Mouse (Mus musculus): ENCODE measurements around the gene Ankrd24. TPM values are rescaled to one million over a fixed set of nuclear protein-coding genes. Genes with fewer than 3 reads are reported as not detected.
A peak's percentile ranks its signal among the peaks of the same experiment; 100 is the strongest.

Gene Ankrd24
- polyA plus RNA-seq, 1 experiment from 2014 or later = 5.9 TPM

DNA sequence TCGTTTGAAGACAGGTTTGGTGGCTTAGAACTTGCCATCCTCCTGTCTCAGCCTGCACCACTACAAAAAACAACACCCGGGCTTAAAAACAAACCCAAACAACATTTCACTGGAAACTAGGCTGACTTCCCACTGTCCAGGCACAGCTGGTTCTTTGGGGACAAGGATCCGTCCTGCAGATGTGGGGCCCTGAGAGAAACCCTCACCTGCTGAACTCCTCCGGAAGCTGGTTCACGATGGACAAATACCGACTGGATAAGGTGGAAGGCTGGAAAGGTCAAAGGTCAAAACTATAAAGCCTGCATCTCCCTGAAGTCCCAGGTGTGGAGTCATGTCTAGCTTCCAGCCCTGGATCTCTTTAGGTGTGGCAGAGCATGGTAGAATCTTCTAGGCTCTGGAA lies 29.5 kb upstream of the Ankrd24 start:
- no peaks in the 10 kb centered on the region for H3K9me3 ChIP-seq (replicated peaks)
- WGBS = 67% methylated on average over 6 of the region's 6 CpGs
- no peaks in the 10 kb centered on the region for H3K36me3 ChIP-seq
- H3K27me3 ChIP-seq (ENCODE audit: low read depth, poor library complexity, severe bottlenecking) = peaks cover 80% of the 10 kb centered on the region
- peaks cover 72% of the 10 kb centered on the region for H3K4me1 ChIP-seq
- H3K4me3 ChIP-seq = no peak overlapping the region
- no peak for DNase-seq (ENCODE audit: low spot score)
- no peak overlapping the region for H3K27ac ChIP-seq (replicated peaks)

DNA sequence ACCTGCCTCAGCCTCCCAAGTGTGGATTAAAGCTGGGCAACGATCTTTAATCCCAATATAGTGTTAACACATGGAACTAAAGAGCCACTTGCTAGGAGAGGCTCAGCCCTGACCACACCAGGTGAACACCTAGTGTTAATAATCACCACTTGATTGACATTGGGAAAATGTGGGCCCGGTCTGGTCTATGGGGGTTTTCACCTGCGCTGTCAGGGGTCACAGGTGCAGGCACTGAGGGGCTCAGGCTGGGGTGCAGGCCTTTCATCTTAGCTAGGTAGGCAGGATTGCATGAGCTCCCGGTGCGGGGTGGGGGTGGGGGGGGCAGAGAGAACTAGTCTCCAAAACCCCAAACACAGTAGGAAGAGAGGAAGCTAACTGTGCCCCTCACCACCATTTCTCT lies 28.7 kb upstream of the Ankrd24 start:
- 80% methylated on average over 5 of the region's 5 CpGs for WGBS
- DNase-seq (ENCODE audit: low spot score) = no peak
- no peak overlapping the region for H3K27ac ChIP-seq (replicated peaks)
- no peak overlapping the region for H3K4me3 ChIP-seq
- peaks cover 78% of the 10 kb centered on the region for H3K27me3 ChIP-seq (ENCODE audit: low read depth, poor library complexity, severe bottlenecking)
- H3K9me3 ChIP-seq (replicated peaks) = no peaks in the 10 kb centered on the region
- H3K36me3 ChIP-seq = no peaks in the 10 kb centered on the region
- H3K4me1 ChIP-seq = peaks cover 72% of the 10 kb centered on the region

DNA sequence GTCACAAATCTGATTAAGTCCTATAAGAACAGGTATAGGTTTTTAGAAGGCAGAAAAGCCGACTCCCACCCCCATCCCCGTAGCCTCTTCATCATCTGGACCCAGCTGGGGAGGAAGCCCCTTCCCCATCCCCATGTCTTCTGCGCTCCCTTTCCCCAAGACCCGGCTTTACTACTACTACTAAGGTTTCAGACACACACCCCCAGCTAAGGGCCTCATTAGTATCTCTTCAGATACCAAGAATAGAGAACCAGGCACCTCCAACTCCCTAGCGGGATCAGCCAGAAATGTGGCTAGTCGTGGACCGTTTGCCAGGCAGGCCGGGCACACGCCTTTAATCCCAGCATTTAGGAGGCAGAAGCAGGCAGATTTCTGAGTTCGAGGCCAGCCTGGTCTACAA lies 28.2 kb upstream of the Ankrd24 start:
- Histone ChIP-seq H3K4me1 (peaks cover 74% of the 10 kb centered on the region), H3K9me3 (replicated peaks) (no peaks in the 10 kb centered on the region), H3K36me3 (no peaks in the 10 kb centered on the region), H3K4me3 (no peak overlapping the region), H3K27ac (replicated peaks) (no peak overlapping the region), H3K27me3 (ENCODE audit: low read depth, poor library complexity, severe bottlenecking) (peaks cover 74% of the 10 kb centered on the region)
- no peak for DNase-seq (ENCODE audit: low spot score)
- WGBS = 59% methylated on average over 10 of the region's 10 CpGs

DNA sequence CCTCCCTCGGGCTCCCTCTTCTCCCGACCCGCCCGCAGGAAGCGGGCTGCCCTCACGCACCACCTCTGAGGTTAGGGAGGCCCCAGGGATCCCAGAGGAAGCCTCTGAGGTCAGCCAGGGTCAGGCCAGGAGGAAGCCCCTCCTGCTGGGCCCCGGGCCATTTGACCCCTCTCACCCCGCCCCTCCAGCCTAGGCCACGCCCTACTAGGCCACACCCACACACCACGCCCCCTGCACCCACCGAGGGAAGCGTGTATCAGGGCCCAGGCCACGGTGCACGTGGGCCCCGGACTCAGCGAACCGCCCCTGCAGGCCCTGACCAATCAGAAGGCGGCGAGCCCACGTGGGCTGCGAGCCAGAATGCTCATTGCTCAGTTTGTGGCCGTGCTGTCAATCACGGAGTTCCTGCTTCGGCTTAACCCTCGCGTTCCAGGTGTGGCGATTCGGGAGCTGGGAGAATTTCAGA lies 27.6 kb upstream of the Ankrd24 start, which contains the start of gene Tle6:
Gene Tle6, minus strand, starts transcription at position 336 of the 466 bp plus-strand sequence.
- under 1% methylated on average over 28 of the region's 28 CpGs for whole genome bisulfite sequencing
- no peaks in the 10 kb centered on the region for H3K9me3 ChIP-seq (replicated peaks)
- DNase-seq (ENCODE audit: low spot score) = peak; percentile 99
- peaks cover 74% of the 10 kb centered on the region for H3K4me1 ChIP-seq
- peaks cover 67% of the 10 kb centered on the region for H3K27me3 ChIP-seq (ENCODE audit: low read depth, poor library complexity, severe bottlenecking)
- peak within 1 kb of the TSS; percentile 40 for H3K4me3 ChIP-seq
- H3K27ac ChIP-seq (replicated peaks) = peak within 1 kb of the TSS; percentile 72
- no peaks in the 10 kb centered on the region for H3K36me3 ChIP-seq

DNA sequence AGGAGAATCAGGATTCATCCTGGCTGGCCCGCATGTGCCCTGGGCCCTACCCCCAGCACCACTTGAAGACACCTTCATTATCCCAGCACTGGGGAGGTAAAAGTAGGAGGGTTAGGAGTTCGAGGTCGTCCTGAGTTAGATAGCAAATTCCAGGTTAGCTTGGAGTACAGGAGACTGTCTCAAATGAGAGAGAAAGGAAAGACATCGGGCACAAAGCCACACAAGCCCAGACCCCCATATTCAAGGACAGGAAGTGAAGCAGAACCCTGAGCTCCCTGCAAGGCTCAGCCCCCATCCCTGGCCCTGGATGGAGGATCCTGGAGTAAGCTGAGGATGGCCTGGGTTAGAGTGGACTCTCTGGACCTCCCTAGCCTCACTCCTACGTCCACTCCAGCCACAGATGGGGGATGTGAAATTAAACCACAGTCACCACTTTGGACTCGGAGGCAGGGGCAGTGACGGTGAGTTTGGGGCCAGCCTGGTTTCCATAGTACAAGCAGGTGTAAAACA lies 26.9 kb upstream of the Ankrd24 start:
- H3K27me3 ChIP-seq (ENCODE audit: low read depth, poor library complexity, severe bottlenecking) = peaks cover 60% of the 10 kb centered on the region
- H3K4me3 ChIP-seq = peak overlapping the region; percentile 40
- WGBS = 16% methylated on average over 7 of the region's 7 CpGs
- no peaks in the 10 kb centered on the region for H3K9me3 ChIP-seq (replicated peaks)
- no peak for DNase-seq (ENCODE audit: low spot score)
- peaks cover 70% of the 10 kb centered on the region for H3K4me1 ChIP-seq
- H3K27ac ChIP-seq (replicated peaks) = 0 out of 2 replicates have a peak overlapping the region, but pooled peaks have one; percentile 4
- H3K36me3 ChIP-seq = no peaks in the 10 kb centered on the region

DNA sequence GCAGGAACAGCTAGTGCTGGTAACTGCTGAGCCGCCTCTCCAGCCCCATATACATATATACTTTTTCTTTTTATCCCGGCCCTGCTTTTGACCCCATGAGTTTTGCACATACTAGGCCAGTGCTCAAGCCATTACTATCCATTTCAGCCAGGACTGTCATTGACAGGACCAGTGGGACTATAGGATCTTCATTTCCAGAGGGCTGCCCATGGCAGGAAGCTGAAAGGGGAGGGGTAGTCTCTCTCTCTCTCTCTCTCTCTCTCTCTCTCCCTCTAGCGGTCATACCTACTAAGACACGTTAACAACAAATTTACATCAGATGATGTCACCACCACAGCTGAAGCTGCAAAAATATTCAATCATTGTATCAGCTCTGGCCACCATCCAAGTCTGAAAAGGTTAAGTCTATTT lies 25.6 kb upstream of the Ankrd24 start:
- WGBS = 25% methylated on average over 4 of the region's 4 CpGs
- Histone ChIP-seq H3K4me1 (peaks cover 65% of the 10 kb centered on the region), H3K27me3 (ENCODE audit: low read depth, poor library complexity, severe bottlenecking) (peaks cover 47% of the 10 kb centered on the region)

DNA sequence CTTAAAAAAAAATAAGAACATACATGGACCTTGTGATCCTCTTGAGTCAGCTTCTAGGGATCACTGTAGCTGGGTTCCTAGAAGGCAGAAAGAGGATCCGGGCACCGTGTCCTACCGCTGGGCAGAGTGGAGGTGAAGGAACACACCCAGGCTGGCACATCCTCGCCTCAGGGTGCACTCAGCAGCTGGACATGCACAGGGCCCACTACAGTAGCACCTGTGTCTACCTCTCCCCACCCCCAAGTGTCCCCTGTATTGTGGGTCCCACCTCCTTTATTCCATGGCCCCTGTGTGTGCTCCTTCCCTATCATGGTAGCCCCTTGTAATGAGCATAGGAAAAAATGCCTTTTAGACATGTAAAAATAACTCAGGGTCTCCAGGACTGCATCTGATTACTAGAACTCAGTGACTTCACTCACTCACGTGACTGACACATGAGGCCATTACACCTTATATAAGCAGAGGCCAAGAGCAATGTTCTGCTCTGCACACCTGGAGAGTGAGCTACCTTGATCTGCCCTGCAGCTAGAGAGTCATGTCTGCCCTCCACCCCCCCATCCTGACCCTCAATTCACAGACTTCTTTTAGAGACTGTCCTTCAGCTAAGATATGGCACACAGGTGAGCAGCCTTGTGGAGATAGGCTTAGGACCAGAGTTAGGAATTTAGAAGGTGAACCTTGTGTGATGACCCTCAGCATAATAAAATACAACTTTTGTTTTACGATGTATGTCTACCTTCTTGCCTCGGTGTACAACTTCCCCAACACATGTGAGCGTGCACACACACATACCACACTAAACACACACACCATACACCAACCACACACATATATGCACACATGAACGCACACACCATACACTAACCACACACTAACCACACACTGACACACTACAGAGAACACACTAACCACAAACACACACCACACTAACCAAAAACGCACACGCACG lies 24.0 kb upstream of the Ankrd24 start:
- no peak for DNase-seq (ENCODE audit: low spot score)
- 82% methylated on average over 12 of the region's 12 CpGs for WGBS
- H3K9me3 ChIP-seq (replicated peaks) = no peaks in the 10 kb centered on the region
- H3K4me3 ChIP-seq = peak overlapping the region; percentile 70; the same call in 1 of the 2 replicates
- H3K4me1 ChIP-seq = peaks cover 52% of the 10 kb centered on the region
- H3K27me3 ChIP-seq (ENCODE audit: low read depth, poor library complexity, severe bottlenecking) = peaks cover 32% of the 10 kb centered on the region
- H3K36me3 ChIP-seq = peaks cover 14% of the 10 kb centered on the region
- H3K27ac ChIP-seq (replicated peaks) = no peak overlapping the region

More for the DNA sequence above, 25.6 kb upstream of the Ankrd24 start:
- Histone ChIP-seq H3K4me3 (no peak overlapping the region), H3K9me3 (replicated peaks) (no peaks in the 10 kb centered on the region), H3K27ac (replicated peaks) (no peak overlapping the region), H3K36me3 (no peaks in the 10 kb centered on the region; the same call in 1 of the 2 replicates)
- DNase-seq (ENCODE audit: low spot score) = peak; percentile 46

DNA sequence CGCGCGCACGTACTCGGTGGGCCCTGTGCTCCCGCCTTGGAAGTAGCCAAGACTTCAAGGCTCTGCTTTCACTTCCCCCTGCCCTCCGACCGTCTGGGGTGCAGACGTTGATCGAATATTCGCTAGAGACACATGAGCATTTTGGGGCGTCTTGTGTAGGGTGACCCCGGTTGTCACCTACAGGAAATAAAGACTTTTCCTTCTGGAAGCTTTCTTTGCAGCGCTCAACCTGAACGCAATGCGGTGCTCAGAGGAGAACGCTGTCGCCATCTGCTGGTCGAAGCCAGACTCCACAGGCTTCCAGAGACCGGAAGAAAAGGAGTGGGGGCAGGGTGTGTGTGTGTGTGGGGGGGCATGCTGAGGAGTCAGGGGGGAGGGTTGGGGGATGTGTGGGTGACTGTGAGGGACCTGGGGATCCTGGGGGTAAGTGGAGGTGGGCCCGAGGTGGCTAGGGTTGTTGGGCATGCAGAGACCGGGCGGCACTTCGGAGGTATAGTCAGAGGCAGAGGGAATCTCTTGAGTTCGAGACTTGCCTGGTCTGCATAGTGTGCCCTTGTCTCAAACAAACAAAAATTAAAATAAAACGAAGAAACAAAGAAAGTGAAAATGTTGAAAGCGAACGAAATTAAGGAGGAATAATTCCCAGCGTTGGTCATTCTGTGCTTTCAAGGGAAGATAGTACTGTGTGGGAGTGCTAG lies 23.2 kb upstream of the Ankrd24 start:
- H3K9me3 ChIP-seq (replicated peaks) = no peaks in the 10 kb centered on the region

DNA sequence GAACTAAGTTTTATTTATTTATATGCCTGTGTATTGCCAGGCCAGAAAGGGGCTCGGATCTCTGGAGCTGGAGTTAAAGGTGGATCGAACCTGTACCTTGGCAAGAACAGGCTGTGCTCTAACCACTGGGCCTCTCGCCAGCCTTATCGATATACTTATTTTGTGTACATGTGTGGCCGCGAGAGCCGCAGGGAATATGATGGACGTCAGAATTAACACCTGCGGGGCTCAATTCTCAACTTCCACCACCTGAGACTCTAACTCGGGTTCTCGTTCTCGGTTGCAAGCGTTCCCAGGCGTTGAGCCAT lies 22.7 kb upstream of the Ankrd24 start:
- WGBS = 7% methylated on average over 14 of the region's 14 CpGs
- peak overlapping the region; percentile 82 for H3K27ac ChIP-seq (replicated peaks)
- H3K36me3 ChIP-seq = peaks cover 16% of the 10 kb centered on the region
- peak overlapping the region; percentile 70 for H3K4me3 ChIP-seq
- peaks cover 21% of the 10 kb centered on the region for H3K27me3 ChIP-seq (ENCODE audit: low read depth, poor library complexity, severe bottlenecking)
- no peak for DNase-seq (ENCODE audit: low spot score)
- H3K9me3 ChIP-seq (replicated peaks) = no peaks in the 10 kb centered on the region
- peaks cover 44% of the 10 kb centered on the region for H3K4me1 ChIP-seq

More for the DNA sequence above, 23.2 kb upstream of the Ankrd24 start:
- 20% methylated on average over 29 of the region's 29 CpGs for WGBS
- Histone ChIP-seq H3K4me1 (peaks cover 50% of the 10 kb centered on the region), H3K27ac (replicated peaks) (peak overlapping the region; percentile 82), H3K36me3 (peaks cover 16% of the 10 kb centered on the region), H3K4me3 (peak overlapping the region; percentile 70), H3K27me3 (ENCODE audit: low read depth, poor library complexity, severe bottlenecking) (peaks cover 24% of the 10 kb centered on the region)
- peak; percentile 87 for DNase-seq (ENCODE audit: low spot score)

DNA sequence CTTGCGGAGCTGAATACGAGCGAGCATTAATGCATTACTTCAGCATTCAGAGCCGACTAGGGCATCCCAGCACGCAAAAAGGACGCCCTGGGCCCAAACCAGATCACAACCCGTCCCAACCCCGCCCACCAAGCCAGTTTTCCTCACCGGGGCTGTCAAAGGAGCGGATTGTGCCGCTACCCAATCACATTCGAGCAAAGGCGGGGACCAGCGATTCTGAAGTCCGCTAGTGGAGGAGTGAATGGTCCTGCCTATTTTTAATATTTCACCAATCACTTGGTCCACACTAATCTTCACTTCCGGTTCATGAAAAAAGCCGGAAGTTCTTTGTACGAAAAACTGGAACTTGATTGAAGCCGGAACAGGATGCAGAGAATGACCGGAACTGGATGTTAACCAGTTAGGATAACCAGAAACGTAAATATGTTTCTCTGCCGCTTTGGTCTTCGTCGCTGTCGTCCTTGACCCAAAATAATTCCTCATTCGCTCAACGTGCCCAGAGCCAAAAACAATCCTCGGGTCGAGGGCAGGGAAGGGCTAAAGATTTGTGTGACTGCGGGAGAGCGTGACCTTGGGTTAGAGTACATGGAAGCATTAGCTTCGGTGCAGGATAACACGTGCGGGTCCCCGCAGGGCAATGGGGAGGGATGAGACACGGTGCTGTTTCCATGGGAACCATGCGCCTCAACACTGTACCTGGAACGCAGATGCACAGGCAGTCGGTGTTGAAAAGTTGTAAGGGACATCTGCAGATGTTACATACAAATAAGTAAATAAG lies 22.2 kb upstream of the Ankrd24 start, which contains the start of gene BC025920:
Gene BC025920, plus strand, starts transcription at position 297 of the 778 bp plus-strand sequence.
- WGBS = under 1% methylated on average over 39 of the region's 39 CpGs

DNA sequence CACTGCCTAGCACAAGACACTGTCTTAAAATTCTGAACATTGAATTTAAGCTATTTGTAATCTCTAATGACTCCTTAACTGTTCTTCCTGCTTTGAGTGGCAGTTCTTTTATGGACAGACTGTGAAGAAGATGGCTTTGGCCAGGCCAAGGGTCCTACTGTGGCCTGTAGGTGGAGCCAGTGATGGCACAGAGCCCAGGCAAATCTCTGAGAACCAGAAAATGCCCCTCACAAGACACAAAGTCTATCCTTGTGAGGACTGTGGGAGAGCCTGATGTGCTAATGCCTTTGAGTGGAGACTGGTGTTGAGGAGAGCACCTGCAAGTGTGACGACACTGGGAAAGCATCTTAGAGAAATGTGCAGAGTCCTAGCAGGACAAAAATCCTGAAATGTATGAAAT lies 20.0 kb upstream of the Ankrd24 start:
- DNase-seq (ENCODE audit: low spot score) = no peak
- no peak overlapping the region for H3K4me3 ChIP-seq
- H3K4me1 ChIP-seq = peaks cover 22% of the 10 kb centered on the region
- WGBS = 94% methylated on average over 1 of the region's 1 CpGs
- H3K36me3 ChIP-seq = peaks cover 16% of the 10 kb centered on the region
- 0 out of 2 replicates have a peak, but pooled peaks cover 7% of the 10 kb centered on the region for H3K27me3 ChIP-seq (ENCODE audit: low read depth, poor library complexity, severe bottlenecking)
- H3K9me3 ChIP-seq (replicated peaks) = peaks cover 4% of the 10 kb centered on the region; the same call in 1 of the 2 replicates
- no peak overlapping the region for H3K27ac ChIP-seq (replicated peaks)

More for the DNA sequence above, 22.2 kb upstream of the Ankrd24 start, which contains the start of gene BC025920:
- DNase-seq (ENCODE audit: low spot score) = peak; percentile 93
- peaks cover 21% of the 10 kb centered on the region for H3K27me3 ChIP-seq (ENCODE audit: low read depth, poor library complexity, severe bottlenecking)
- H3K27ac ChIP-seq (replicated peaks) = peak within 1 kb of the TSS; percentile 88
- peak within 1 kb of the TSS; percentile 70 for H3K4me3 ChIP-seq
- H3K9me3 ChIP-seq (replicated peaks) = peaks cover 1% of the 10 kb centered on the region; the same call in 1 of the 2 replicates
- peaks cover 16% of the 10 kb centered on the region for H3K36me3 ChIP-seq
- peaks cover 39% of the 10 kb centered on the region for H3K4me1 ChIP-seq

DNA sequence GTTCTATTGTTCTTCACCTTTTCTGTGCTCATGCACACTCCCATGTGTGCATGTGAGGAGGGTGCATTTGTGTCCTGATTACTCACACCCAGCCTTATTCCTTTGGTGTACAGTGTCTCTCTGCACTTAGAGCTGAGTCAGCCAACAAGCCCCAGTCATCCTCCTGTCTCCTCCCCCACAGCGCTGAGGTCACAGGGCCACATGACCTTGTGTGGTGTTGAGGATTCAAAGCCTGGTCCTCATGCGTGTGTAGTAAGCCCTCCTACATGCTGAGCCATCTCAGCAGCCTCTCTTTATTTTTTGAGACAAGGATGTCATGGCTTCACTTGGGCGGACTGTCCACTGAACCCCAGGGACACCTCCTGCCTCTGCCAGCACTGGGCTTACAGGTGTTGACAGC lies 15.6 kb upstream of the Ankrd24 start:
- H3K27ac ChIP-seq (replicated peaks) = no peak overlapping the region
- peaks cover 4% of the 10 kb centered on the region; the same call in 1 of the 2 replicates for H3K9me3 ChIP-seq (replicated peaks)
- H3K4me3 ChIP-seq = no peak overlapping the region
- 74% methylated on average over 3 of the region's 3 CpGs for WGBS
- peaks cover 8% of the 10 kb centered on the region for H3K4me1 ChIP-seq
- peaks cover 15% of the 10 kb centered on the region for H3K36me3 ChIP-seq
- H3K27me3 ChIP-seq (ENCODE audit: low read depth, poor library complexity, severe bottlenecking) = no peaks in the 10 kb centered on the region
- DNase-seq (ENCODE audit: low spot score) = no peak

All from midbrain, embryonic 10.5 days (tissue).